Mouse (Mus musculus) limb, embryonic 11.5 days (tissue): ENCODE measurements around the gene Lrig2. TPM values are rescaled to one million over a fixed set of nuclear protein-coding genes. Genes with fewer than 3 reads are reported as not detected.

Experiments used
- ATAC-seq: fragments of 200-750 bp; cut with Nextera tagmentation; 2 replicates; pipeline ENCODE4 v1.8.0; 2017; ENCODE audit warnings: low read depth; ENCODE audit not compliant: insufficient number of reproducible peaks, low FRiP score, low TSS enrichment
- DNase-seq: peaks from one replicate; pipeline ENCODE4 v3.0.0-alpha.2; 2015; ENCODE audit warnings: low spot score
- H3K27ac ChIP-seq: fragments of 300-500 bp; sonication (generic); replicated peaks from 2 replicates; pipeline ENCODE4 v1.5.1; 2014; ENCODE audit warnings: low read depth, mild to moderate bottlenecking, low read length
- H3K27me3 ChIP-seq: fragments of 300-500 bp; sonication (generic); 2 replicates; pipeline ENCODE4 v1.6.1; 2014; ENCODE audit warnings: mild to moderate bottlenecking, low read length, mixed read lengths; ENCODE audit not compliant: control insufficient read depth, insufficient read depth
- H3K36me3 ChIP-seq: fragments of 300-500 bp; sonication (generic); 2 replicates; pipeline ENCODE4 v1.6.1; 2014; ENCODE audit warnings: mild to moderate bottlenecking, low read length, moderate library complexity, mixed read lengths; ENCODE audit not compliant: control insufficient read depth, insufficient read depth
- H3K4me1 ChIP-seq: fragments of 300-500 bp; sonication (generic); 2 replicates; pipeline ENCODE4 v1.6.1; 2014; ENCODE audit warnings: low read length, mixed read lengths; ENCODE audit not compliant: control insufficient read depth, insufficient read depth
- H3K4me2 ChIP-seq: fragments of 300-500 bp; sonication (generic); 2 replicates; pipeline ENCODE4 v1.6.1; 2014; ENCODE audit warnings: low read depth, mild to moderate bottlenecking, moderate library complexity; ENCODE audit not compliant: severe bottlenecking
- H3K4me3 ChIP-seq: fragments of 300-500 bp; sonication (generic); 2 replicates; pipeline ENCODE4 v1.5.1; 2014; ENCODE audit warnings: low read depth, low read length
- H3K9ac ChIP-seq: fragments of 300-500 bp; sonication (generic); 2 replicates; pipeline ENCODE4 v1.6.1; 2014; ENCODE audit warnings: mild to moderate bottlenecking, low read length
- H3K9me3 ChIP-seq: fragments of 300-500 bp; sonication (generic); 2 replicates; pipeline ENCODE4 v1.6.1; 2016; ENCODE audit warnings: low read length; ENCODE audit not compliant: control insufficient read depth
- WGBS: fragments of 180-500 bp; shearing (Covaris S2); extraction: QIAGEN DNeasy Blood & Tissue Kit; methylation state at CpG from one replicate; pipeline ENCODE4 v1.1.7; 2014; 5-methylcytosine and 5-hydroxymethylcytosine counted together
- polyA plus RNA-seq: library from polyadenylated mRNA; unstranded; fragments of >200 nt; fragmentation: Nextera tagmentation; extraction: Ambion mirVana; gene quantifications from 2 replicates; pipeline ENCODE4 v1.2.1, GENCODE M21; 2014

Lrig2 gene
- polyA plus RNA-seq, 1 experiment from 2014 or later: 23.1 TPM

- H3K4me3 ChIP-seq: no peak overlapping the region
- no peaks in the 10 kb centered on the region for H3K9me3 ChIP-seq
- DNase-seq (peak; percentile 26), ATAC-seq (no peak)
- WGBS: 35% methylated on average over 9 of the region's 9 CpGs
- peak overlapping the region; percentile 63 for H3K27ac ChIP-seq
- H3K36me3 ChIP-seq: no peaks in the 10 kb centered on the region
- H3K27me3 ChIP-seq: no peaks in the 10 kb centered on the region
- 0 out of 2 replicates have a peak overlapping the region, but pooled peaks have one; percentile 8 for H3K9ac ChIP-seq
- H3K4me1 ChIP-seq: peaks cover 4% of the 10 kb centered on the region; the same call in 1 of the 2 replicates
- H3K4me2 ChIP-seq: no peak overlapping the region
These were observed 28.9 kb upstream of the Lrig2 start for GRCm38 (mm10) chr3:104540480-104541138.

- no peaks in the 10 kb centered on the region for H3K27me3 ChIP-seq
- no peaks in the 10 kb centered on the region for H3K4me1 ChIP-seq
- ATAC-seq: no peak
- no peak overlapping the region for H3K27ac ChIP-seq
- H3K9ac ChIP-seq: no peak overlapping the region
- no peak for DNase-seq
- no peaks in the 10 kb centered on the region for H3K36me3 ChIP-seq
- no peaks in the 10 kb centered on the region for H3K9me3 ChIP-seq
- no peak overlapping the region for H3K4me3 ChIP-seq
- 96% methylated on average over 1 of the region's 1 CpGs for WGBS
- no peak overlapping the region for H3K4me2 ChIP-seq
These were observed 21.5 kb upstream of the Lrig2 start for GRCm38 (mm10) chr3:104533223-104533622.

- Histone ChIP-seq H3K27ac (no peak overlapping the region), H3K27me3 (no peaks in the 10 kb centered on the region), H3K9ac (no peak overlapping the region), H3K4me3 (no peak overlapping the region), H3K4me1 (no peaks in the 10 kb centered on the region), H3K4me2 (no peak overlapping the region), H3K36me3 (no peaks in the 10 kb centered on the region), H3K9me3 (no peaks in the 10 kb centered on the region)
- DNase-seq: no peak
- no peak for ATAC-seq
- 70% methylated on average over 4 of the region's 4 CpGs for WGBS
These were observed 14.6 kb upstream of the Lrig2 start for GRCm38 (mm10) chr3:104526115-104526882.

GRCm38 (mm10) chr3:104525516-104525915, 13.8 kb upstream of the Lrig2 start:
- no peak overlapping the region for H3K27ac ChIP-seq

GRCm38 (mm10) chr3:104525029-104525428, 13.3 kb upstream of the Lrig2 start:
- WGBS: 81% methylated on average over 1 of the region's 1 CpGs

More at GRCm38 (mm10) chr3:104525516-104525915, 13.8 kb upstream of the Lrig2 start:
- Histone ChIP-seq H3K36me3 (no peaks in the 10 kb centered on the region), H3K4me3 (no peak overlapping the region), H3K9ac (no peak overlapping the region), H3K4me1 (no peaks in the 10 kb centered on the region), H3K27me3 (no peaks in the 10 kb centered on the region), H3K4me2 (no peak overlapping the region), H3K9me3 (no peaks in the 10 kb centered on the region)
- ATAC-seq (no peak), DNase-seq (no peak)
- 47% methylated on average over 2 of the region's 2 CpGs for WGBS

GRCm38 (mm10) chr3:104523333-104523871, 11.7 kb upstream of the Lrig2 start:
- no peak overlapping the region for H3K27ac ChIP-seq

More at GRCm38 (mm10) chr3:104525029-104525428, 13.3 kb upstream of the Lrig2 start:
- DNase-seq (no peak), ATAC-seq (no peak)
- H3K4me1 ChIP-seq: no peaks in the 10 kb centered on the region
- H3K4me2 ChIP-seq: no peak overlapping the region
- H3K9me3 ChIP-seq: no peaks in the 10 kb centered on the region
- no peak overlapping the region for H3K9ac ChIP-seq
- H3K27ac ChIP-seq: no peak overlapping the region
- no peaks in the 10 kb centered on the region for H3K27me3 ChIP-seq
- H3K4me3 ChIP-seq: no peak overlapping the region
- no peaks in the 10 kb centered on the region for H3K36me3 ChIP-seq

GRCm38 (mm10) chr3:104521341-104521924, 9.7 kb upstream of the Lrig2 start:
- Histone ChIP-seq H3K27me3 (no peaks in the 10 kb centered on the region), H3K36me3 (no peaks in the 10 kb centered on the region), H3K9ac (no peak overlapping the region), H3K9me3 (no peaks in the 10 kb centered on the region), H3K27ac (no peak overlapping the region), H3K4me1 (no peaks in the 10 kb centered on the region), H3K4me2 (no peak overlapping the region), H3K4me3 (no peak overlapping the region)
- WGBS: 56% methylated on average over 3 of the region's 3 CpGs
- ATAC-seq: no peak
- DNase-seq: no peak

More at GRCm38 (mm10) chr3:104523333-104523871, 11.7 kb upstream of the Lrig2 start:
- H3K36me3 ChIP-seq: no peaks in the 10 kb centered on the region
- no peak for ATAC-seq
- no peaks in the 10 kb centered on the region for H3K27me3 ChIP-seq
- no peak overlapping the region for H3K4me3 ChIP-seq
- no peaks in the 10 kb centered on the region for H3K4me1 ChIP-seq
- no peak for DNase-seq
- H3K9ac ChIP-seq: no peak overlapping the region
- H3K4me2 ChIP-seq: no peak overlapping the region
- WGBS: 74% methylated on average over 4 of the region's 4 CpGs
- H3K9me3 ChIP-seq: no peaks in the 10 kb centered on the region

GRCm38 (mm10) chr3:104520471-104520870, 8.8 kb upstream of the Lrig2 start:
- Histone ChIP-seq H3K9me3 (no peaks in the 10 kb centered on the region), H3K27ac (no peak overlapping the region), H3K4me1 (no peaks in the 10 kb centered on the region), H3K27me3 (no peaks in the 10 kb centered on the region), H3K9ac (no peak overlapping the region), H3K4me3 (no peak overlapping the region), H3K36me3 (no peaks in the 10 kb centered on the region), H3K4me2 (no peak overlapping the region)
- WGBS: 67% methylated on average over 3 of the region's 3 CpGs
- DNase-seq (no peak), ATAC-seq (no peak)
